Mouse (Mus musculus): ENCODE measurements around the gene Olfr1423. TPM values are rescaled to one million over a fixed set of nuclear protein-coding genes. Genes with fewer than 3 reads are reported as not detected.

Gene Olfr1423
- polyA plus RNA-seq, 1 experiment, result not detected

Other genes starting within 250 kb of the Olfr1423 start
- gene Stx3, start 221.9 kb downstream of the Olfr1423 start, polyA plus RNA-seq (2012; rRNA removed), result 29.7 and 35.7 TPM in 2 replicates
- gene Olfr1417, start 202.1 kb downstream of the Olfr1423 start, polyA plus RNA-seq (2012; rRNA removed), result 0.05 TPM in 1 of 2 replicates, not detected in the other
- not detected in 2 replicates for gene Olfr1418, start 180.3 kb downstream of the Olfr1423 start, polyA plus RNA-seq (2012; rRNA removed)
- gene Olfr1419, start 166.2 kb downstream of the Olfr1423 start, polyA plus RNA-seq (2012; rRNA removed), result 0.05 TPM in 2 replicates
- gene Olfr1420, start 154.8 kb downstream of the Olfr1423 start, polyA plus RNA-seq (2012; rRNA removed), result not detected in 2 replicates
- 38.0 and 38.6 TPM in 2 replicates for gene Patl1, start 128.9 kb downstream of the Olfr1423 start, polyA plus RNA-seq (2012; rRNA removed)
- gene Osbp, start 75.4 kb downstream of the Olfr1423 start, polyA plus RNA-seq (2012; rRNA removed), result 31.1 and 35.8 TPM in 2 replicates
- gene Olfr1424, start 21.4 kb upstream of the Olfr1423 start, polyA plus RNA-seq (2012; rRNA removed), result not detected in 2 replicates
- gene Olfr1425, start 36.4 kb upstream of the Olfr1423 start, polyA plus RNA-seq (2012; rRNA removed), result not detected in 2 replicates
- gene Olfr1426, start 50.7 kb upstream of the Olfr1423 start, polyA plus RNA-seq (2012; rRNA removed), result not detected in 2 replicates
- not detected in 2 replicates for gene Olfr1427, start 62.0 kb upstream of the Olfr1423 start, polyA plus RNA-seq (2012; rRNA removed)
- gene Olfr1428, start 74.6 kb upstream of the Olfr1423 start, polyA plus RNA-seq (2012; rRNA removed), result not detected in 2 replicates
- not detected in 2 replicates for gene Olfr76, start 81.9 kb upstream of the Olfr1423 start, polyA plus RNA-seq (2012; rRNA removed)
- not detected in 2 replicates for gene Olfr1555-ps1, start 128.8 kb upstream of the Olfr1423 start, polyA plus RNA-seq (2012; rRNA removed)
- gene Olfr1431, start 159.3 kb upstream of the Olfr1423 start, polyA plus RNA-seq (2012; rRNA removed), result not detected in 2 replicates
- not detected in 2 replicates for gene Olfr1432, start 191.3 kb upstream of the Olfr1423 start, polyA plus RNA-seq (2012; rRNA removed)
- not detected in 2 replicates for gene Olfr262, start 200.3 kb upstream of the Olfr1423 start, polyA plus RNA-seq (2012; rRNA removed)
- not detected in 2 replicates for gene Olfr235, start 219.7 kb upstream of the Olfr1423 start, polyA plus RNA-seq (2012; rRNA removed)
- gene Olfr1434, start 238.5 kb upstream of the Olfr1423 start, polyA plus RNA-seq (2012; rRNA removed), result not detected in 2 replicates